Mouse (Mus musculus) embryonic facial prominence, embryonic 13.5 days (tissue): ENCODE measurements around the gene Faf1. TPM values are rescaled to one million over a fixed set of nuclear protein-coding genes. Genes with fewer than 3 reads are reported as not detected.

Source experiments
- polyA plus RNA-seq: library from polyadenylated mRNA; unstranded; fragments of >200 nt; fragmentation: Nextera tagmentation; extraction: Ambion mirVana; gene quantifications from 2 replicates; pipeline ENCODE4 v1.2.1, GENCODE M21; 2015

The Faf1 gene
- polyA plus RNA-seq, 1 experiment from 2014 or later, result 27.5 TPM

Other genes starting within 250 kb of the Faf1 start
- 39.9 and 41.1 TPM in 2 replicates for gene Rnf11, start 191.9 kb upstream of the Faf1 start, polyA plus RNA-seq
- gene 4930522H14Rik, start 145.3 kb upstream of the Faf1 start, polyA plus RNA-seq, result not detected in 2 replicates
- gene Cdkn2c, start 9.4 kb upstream of the Faf1 start, polyA plus RNA-seq, result 10.9 and 15.9 TPM in 2 replicates